Mouse (Mus musculus): Measurements from ENCODE around the gene Sorbs1.

Sorbs1 gene

GRCm38 (mm10) chr19:40492902-40493301, 20.7 kb downstream of the Sorbs1 start:
- in situ Hi-C loops (cut with MboI; ENCODE audit: low pct_unique_long_range_greater_than_20kb in 1 of 2, low sequenced_read_pairs in 2 of 2, unreplicated experiment in 1 of 2) = no loop called here

GRCm38 (mm10) chr19:40491442-40491841, 22.1 kb downstream of the Sorbs1 start:
- in situ Hi-C loops (cut with MboI; ENCODE audit: low pct_unique_long_range_greater_than_20kb in 1 of 2, low sequenced_read_pairs in 2 of 2, unreplicated experiment in 1 of 2) = no loop called here

- in situ Hi-C loops (cut with MboI; ENCODE audit: low pct_unique_long_range_greater_than_20kb in 1 of 2, low sequenced_read_pairs in 2 of 2, unreplicated experiment in 1 of 2) = no loop called here
Observed at GRCm38 (mm10) chr19:40490765-40491164, 22.8 kb downstream of the Sorbs1 start.

- in situ Hi-C loops (cut with MboI; ENCODE audit: low pct_unique_long_range_greater_than_20kb in 1 of 2, low sequenced_read_pairs in 2 of 2, unreplicated experiment in 1 of 2) = no loop called here
Observed at GRCm38 (mm10) chr19:40489633-40490032, 23.9 kb downstream of the Sorbs1 start.

- in situ Hi-C loops (cut with MboI; ENCODE audit: low pct_unique_long_range_greater_than_20kb in 1 of 2, low sequenced_read_pairs in 2 of 2, unreplicated experiment in 1 of 2) = no loop called here
Observed at GRCm38 (mm10) chr19:40488853-40489454, 24.6 kb downstream of the Sorbs1 start.

- in situ Hi-C loops (cut with MboI; ENCODE audit: low pct_unique_long_range_greater_than_20kb in 1 of 2, low sequenced_read_pairs in 2 of 2, unreplicated experiment in 1 of 2) = no loop called here
Observed at GRCm38 (mm10) chr19:40487561-40487960, 26.0 kb downstream of the Sorbs1 start.

GRCm38 (mm10) chr19:40481115-40481514, 32.5 kb downstream of the Sorbs1 start:
- in situ Hi-C loops (cut with MboI; ENCODE audit: low pct_unique_long_range_greater_than_20kb in 1 of 2, low sequenced_read_pairs in 2 of 2, unreplicated experiment in 1 of 2) = no loop called here

GRCm38 (mm10) chr19:40478161-40478575, 35.4 kb downstream of the Sorbs1 start:
- in situ Hi-C loops (cut with MboI; ENCODE audit: low pct_unique_long_range_greater_than_20kb in 1 of 2, low sequenced_read_pairs in 2 of 2, unreplicated experiment in 1 of 2) = no loop called here

- in situ Hi-C loops (cut with MboI; ENCODE audit: low pct_unique_long_range_greater_than_20kb in 1 of 2, low sequenced_read_pairs in 2 of 2, unreplicated experiment in 1 of 2) = no loop called here
Observed at GRCm38 (mm10) chr19:40477445-40477941, 36.1 kb downstream of the Sorbs1 start.

GRCm38 (mm10) chr19:40476491-40476890, 37.1 kb downstream of the Sorbs1 start:
- in situ Hi-C loops (cut with MboI; ENCODE audit: low pct_unique_long_range_greater_than_20kb in 1 of 2, low sequenced_read_pairs in 2 of 2, unreplicated experiment in 1 of 2) = no loop called here

- in situ Hi-C loops (cut with MboI; ENCODE audit: low pct_unique_long_range_greater_than_20kb in 1 of 2, low sequenced_read_pairs in 2 of 2, unreplicated experiment in 1 of 2) = no loop called here
Observed at GRCm38 (mm10) chr19:40471526-40472245, 41.9 kb downstream of the Sorbs1 start.

- in situ Hi-C loops (cut with MboI; ENCODE audit: low pct_unique_long_range_greater_than_20kb in 1 of 2, low sequenced_read_pairs in 2 of 2, unreplicated experiment in 1 of 2) = no loop called here
Observed at GRCm38 (mm10) chr19:40469792-40470191, 43.8 kb downstream of the Sorbs1 start.

GRCm38 (mm10) chr19:40468308-40468707, 45.3 kb downstream of the Sorbs1 start:
- in situ Hi-C loops (cut with MboI; ENCODE audit: low pct_unique_long_range_greater_than_20kb in 1 of 2, low sequenced_read_pairs in 2 of 2, unreplicated experiment in 1 of 2) = no loop called here

- in situ Hi-C loops (cut with MboI; ENCODE audit: low pct_unique_long_range_greater_than_20kb in 1 of 2, low sequenced_read_pairs in 2 of 2, unreplicated experiment in 1 of 2) = no loop called here
Observed at GRCm38 (mm10) chr19:40467810-40468209, 45.8 kb downstream of the Sorbs1 start.

GRCm38 (mm10) chr19:40465339-40465738, 48.2 kb downstream of the Sorbs1 start:
- in situ Hi-C loops (cut with MboI; ENCODE audit: low pct_unique_long_range_greater_than_20kb in 1 of 2, low sequenced_read_pairs in 2 of 2, unreplicated experiment in 1 of 2) = no loop called here

GRCm38 (mm10) chr19:40464408-40464807, 49.2 kb downstream of the Sorbs1 start:
- in situ Hi-C loops (cut with MboI; ENCODE audit: low pct_unique_long_range_greater_than_20kb in 1 of 2, low sequenced_read_pairs in 2 of 2, unreplicated experiment in 1 of 2) = no loop called here

GRCm38 (mm10) chr19:40462892-40463291, 50.7 kb downstream of the Sorbs1 start:
- in situ Hi-C loops (cut with MboI; ENCODE audit: low pct_unique_long_range_greater_than_20kb in 1 of 2, low sequenced_read_pairs in 2 of 2, unreplicated experiment in 1 of 2) = no loop called here

GRCm38 (mm10) chr19:40462481-40462880, 51.1 kb downstream of the Sorbs1 start:
- in situ Hi-C loops (cut with MboI; ENCODE audit: low pct_unique_long_range_greater_than_20kb in 1 of 2, low sequenced_read_pairs in 2 of 2, unreplicated experiment in 1 of 2) = no loop called here

- in situ Hi-C loops (cut with MboI; ENCODE audit: low pct_unique_long_range_greater_than_20kb in 1 of 2, low sequenced_read_pairs in 2 of 2, unreplicated experiment in 1 of 2) = no loop called here
Observed at GRCm38 (mm10) chr19:40461662-40462061, 51.9 kb downstream of the Sorbs1 start.
